Mouse (Mus musculus) layer of hippocampus, adult 2 months (tissue): Measurements from ENCODE around the gene Tat. TPM values are rescaled to one million over a fixed set of nuclear protein-coding genes. Genes with fewer than 3 reads are reported as not detected.

Source experiments
- DNase-seq, 2 experiments: peaks; one replicate each; pipeline ENCODE4 v3.0.0; 2022; ENCODE audit warnings: low spot score in 2 of 2
- H3K27ac ChIP-seq: fragments of 200-600 bp; 2 replicates; pipeline ENCODE4 v1.8.1; 2022
- H3K4me3 ChIP-seq: fragments of 200-600 bp; 2 replicates; pipeline ENCODE4 v1.8.1; 2022; ENCODE audit warnings: mild to moderate bottlenecking
- CTCF ChIP-seq: fragments of 200-600 bp; conservative IDR thresholded peaks from 2 replicates; pipeline ENCODE4 v1.8.1; 2022; ENCODE audit warnings: antibody characterized with exemption, mild to moderate bottlenecking, moderate library complexity
- total RNA-seq, 2 experiments: library from RNA; stranded (reverse); gene quantifications; 2 replicates each; pipeline ENCODE4 v1.2.3; 2021

The Tat gene
- total RNA-seq, 2 experiments from 2014 or later = not detected

GRCm38 (mm10) chr8:109961693-109962367 is 28.4 kb upstream of the Tat start, which contains the start of gene Marveld3:
Marveld3 (minus strand) TSS chr8:109962203.
- TF ChIP-seq CTCF = peak; percentile 80
- Histone ChIP-seq H3K27ac (no peak within 1 kb of the TSS), H3K4me3 (peak within 1 kb of the TSS; percentile 34)
- DNase-seq = peak in 1 of 2 experiments; percentile 27

- no peak for DNase-seq
- Histone ChIP-seq H3K4me3 (no peak overlapping the region), H3K27ac (no peak overlapping the region)
- TF ChIP-seq CTCF = no peak
Observed at GRCm38 (mm10) chr8:109962896-109963295, 27.3 kb upstream of the Tat start.

- TF ChIP-seq CTCF = no peak
- H3K4me3 ChIP-seq = no peak overlapping the region
- no peak for DNase-seq
- H3K27ac ChIP-seq = no peak overlapping the region
Observed at GRCm38 (mm10) chr8:109963421-109963820, 26.8 kb upstream of the Tat start.

GRCm38 (mm10) chr8:109964106-109964505 is 26.1 kb upstream of the Tat start:
- Histone ChIP-seq H3K27ac (no peak overlapping the region), H3K4me3 (no peak overlapping the region)
- no peak for TF ChIP-seq CTCF
- no peak for DNase-seq

GRCm38 (mm10) chr8:109968837-109969236 is 21.4 kb upstream of the Tat start:
- no peak overlapping the region for H3K27ac ChIP-seq
- no peak overlapping the region for H3K4me3 ChIP-seq
- peak; percentile 34 for TF ChIP-seq CTCF
- DNase-seq = no peak

GRCm38 (mm10) chr8:109970323-109970722 is 19.9 kb upstream of the Tat start:
- Histone ChIP-seq H3K4me3 (no peak overlapping the region; the same call in 1 of the 2 replicates), H3K27ac (no peak overlapping the region)
- DNase-seq = peak; percentile 26 to 54
- peak; percentile 90 for TF ChIP-seq CTCF

- DNase-seq = no peak
- no peak for TF ChIP-seq CTCF
- no peak overlapping the region for H3K27ac ChIP-seq
- no peak overlapping the region for H3K4me3 ChIP-seq
Observed at GRCm38 (mm10) chr8:109972901-109973300, 17.3 kb upstream of the Tat start.

- H3K27ac ChIP-seq = no peak overlapping the region
- H3K4me3 ChIP-seq = no peak overlapping the region
- DNase-seq = no peak
- no peak for TF ChIP-seq CTCF
Observed at GRCm38 (mm10) chr8:109979339-109979738, 10.9 kb upstream of the Tat start.

GRCm38 (mm10) chr8:109982386-109983105 is 7.7 kb upstream of the Tat start:
- TF ChIP-seq CTCF = no peak
- H3K27ac ChIP-seq = no peak overlapping the region
- no peak for DNase-seq
- no peak overlapping the region for H3K4me3 ChIP-seq

- no peak for TF ChIP-seq CTCF
- peak in 1 of 2 experiments; percentile 19 for DNase-seq
- Histone ChIP-seq H3K27ac (peak overlapping the region; percentile 62; the same call in 1 of the 2 replicates), H3K4me3 (no peak overlapping the region)
Observed at GRCm38 (mm10) chr8:109983944-109984343, 6.3 kb upstream of the Tat start.

- no peak for TF ChIP-seq CTCF
- Histone ChIP-seq H3K4me3 (no peak overlapping the region), H3K27ac (no peak overlapping the region)
Observed at GRCm38 (mm10) chr8:109986384-109986783, 3.9 kb upstream of the Tat start.

GRCm38 (mm10) chr8:109987776-109988175 is 2.5 kb upstream of the Tat start:
- H3K27ac ChIP-seq = no peak overlapping the region
- no peak overlapping the region for H3K4me3 ChIP-seq
- no peak for DNase-seq
- TF ChIP-seq CTCF = no peak

More at GRCm38 (mm10) chr8:109986384-109986783, 3.9 kb upstream of the Tat start:
- DNase-seq = no peak

GRCm38 (mm10) chr8:109989151-109989550 is 1.1 kb upstream of the Tat start:
- Histone ChIP-seq H3K4me3 (no peak overlapping the region), H3K27ac (no peak overlapping the region)
- no peak for DNase-seq
- no peak for TF ChIP-seq CTCF
